ENCODE assay signal across 8 mouse cellular contexts in genomic region chr4:135854630-135855029, GRCm38 (mm10). TPM values are rescaled to one million over a fixed set of nuclear protein-coding genes. Genes with fewer than 3 reads are reported as not detected.
DNase-seq lines count a peak whose midpoint lies in the region; ATAC-seq and TF ChIP-seq lines count a peak whose summit lies in the region.

No protein-coding gene starts in this region.

- no peaks in the 10 kb centered on the region for H3K36me3 ChIP-seq in lung, embryonic 16.5 days (ENCODE audit: control insufficient read depth, insufficient read depth, low read length)
- peaks cover 10% of the 10 kb centered on the region for H3K36me3 ChIP-seq in liver, embryonic 12.5 days
- H3K36me3 ChIP-seq in stomach, embryonic 15.5 days = no peaks in the 10 kb centered on the region; the same call in 1 of the 2 replicates

- no peak for ATAC-seq in lung, embryonic 16.5 days (ENCODE audit: low read depth)
- no peak for ATAC-seq in liver, embryonic 12.5 days
- ATAC-seq in stomach, embryonic 15.5 days (ENCODE audit: insufficient read depth, low FRiP score, low read depth) = no peak

- peak; percentile 35 for DNase-seq in cerebellum, adult 9-10 months
- DNase-seq in cerebellum, adult 2 months = no peak
- DNase-seq in lung, adult 18-20 months = no peak
- DNase-seq in adrenal gland, adult 8-10 months = no peak
- DNase-seq in B cell, adult 2 months = no peak

- H3K4me2 ChIP-seq in lung, embryonic 16.5 days (ENCODE audit: low read depth, low read length) = peak overlapping the region; percentile 89
- H3K4me2 ChIP-seq in liver, embryonic 12.5 days = peak overlapping the region; percentile 77
- peak overlapping the region; percentile 80 for H3K4me2 ChIP-seq in stomach, embryonic 15.5 days

- TF ChIP-seq POLR2A in cerebellum, adult 2 months (IDR thresholded peaks at IDR 0.05; ENCODE audit: borderline replicate concordance, insufficient read depth, low read length) = no peak

- H3K27ac ChIP-seq in cerebellum, adult 2 months (ENCODE audit: insufficient read depth, low read length) = no peak overlapping the region
- H3K27ac ChIP-seq in lung, embryonic 16.5 days (ENCODE audit: low read length) = peak overlapping the region; percentile 99
- H3K27ac ChIP-seq in liver, embryonic 12.5 days = peak overlapping the region; percentile 98
- H3K27ac ChIP-seq in stomach, embryonic 15.5 days = peak overlapping the region; percentile 100; the same call in 1 of the 2 replicates

- H3K4me1 ChIP-seq in cerebellum, adult 2 months (ENCODE audit: control insufficient read depth, insufficient read depth, low read length) = peaks cover 5% of the 10 kb centered on the region
- peaks cover 23% of the 10 kb centered on the region for H3K4me1 ChIP-seq in lung, embryonic 16.5 days (replicated peaks; ENCODE audit: control insufficient read depth, insufficient read depth, low read length)
- H3K4me1 ChIP-seq in liver, embryonic 12.5 days = peaks cover 81% of the 10 kb centered on the region
- H3K4me1 ChIP-seq in stomach, embryonic 15.5 days = peaks cover 27% of the 10 kb centered on the region

- no peak for TF ChIP-seq CTCF in cerebellum, adult 2 months (IDR thresholded peaks at IDR 0.05; ENCODE audit: borderline replicate concordance, insufficient read depth, low read depth, low read length)

- H3K9me3 ChIP-seq in lung, embryonic 16.5 days (ENCODE audit: control insufficient read depth, low read length) = no peaks in the 10 kb centered on the region
- no peaks in the 10 kb centered on the region for H3K9me3 ChIP-seq in liver, embryonic 12.5 days (replicated peaks)
- no peaks in the 10 kb centered on the region for H3K9me3 ChIP-seq in stomach, embryonic 15.5 days

- H3K27me3 ChIP-seq in cerebellum, adult 2 months (ENCODE audit: control insufficient read depth, insufficient read depth, low read length) = no peaks in the 10 kb centered on the region
- H3K27me3 ChIP-seq in lung, embryonic 16.5 days (ENCODE audit: control insufficient read depth, insufficient read depth, low read depth, low read length) = no peaks in the 10 kb centered on the region
- no peaks in the 10 kb centered on the region for H3K27me3 ChIP-seq in liver, embryonic 12.5 days (replicated peaks)
- H3K27me3 ChIP-seq in stomach, embryonic 15.5 days (replicated peaks) = no peaks in the 10 kb centered on the region

- H3K9ac ChIP-seq in lung, embryonic 16.5 days (ENCODE audit: low read length) = peak overlapping the region; percentile 95
- peak overlapping the region; percentile 97 for H3K9ac ChIP-seq in liver, embryonic 12.5 days
- peak overlapping the region; percentile 73; the same call in 1 of the 2 replicates for H3K9ac ChIP-seq in stomach, embryonic 15.5 days

- 56% methylated on average over 11 of the region's 11 CpGs for WGBS in cerebellum, adult 2 months
- 58% methylated on average over 11 of the region's 11 CpGs for WGBS in lung, embryonic 16.5 days
- WGBS in liver, embryonic 12.5 days (ENCODE audit: insufficient replicate concordance) = 71% methylated on average over 11 of the region's 11 CpGs
- 71% methylated on average over 11 of the region's 11 CpGs for WGBS in stomach, embryonic 15.5 days

- H3K4me3 ChIP-seq in cerebellum, adult 2 months (replicated peaks; ENCODE audit: insufficient read depth, low read depth, low read length) = no peak overlapping the region
- H3K4me3 ChIP-seq in lung, embryonic 16.5 days (ENCODE audit: low read length) = peak overlapping the region; percentile 91
- H3K4me3 ChIP-seq in liver, embryonic 12.5 days = peak overlapping the region; percentile 96
- peak overlapping the region; percentile 90 for H3K4me3 ChIP-seq in stomach, embryonic 15.5 days (replicated peaks)

RNA-seq across cellular contexts. Expression of gene Srsf10, which starts 0.9 kb away (rescaled TPM):
- 54.7 and 61.5 TPM in 2 replicates for polyA plus RNA-seq in cerebellum, adult 2 months (2012; rRNA removed)
- 245 and 264 TPM in 2 replicates for polyA plus RNA-seq in lung, embryonic 16.5 days (2015; fragmentation: Nextera tagmentation; extraction: Ambion mirVana)
- 157 TPM in 2 replicates for polyA plus RNA-seq in liver, embryonic 12.5 days (2016; fragmentation: Nextera tagmentation; extraction: Ambion mirVana)
- 204 and 211 TPM in 2 replicates for polyA plus RNA-seq in stomach, embryonic 15.5 days (2015; fragmentation: Nextera tagmentation; extraction: Ambion mirVana)
- 100 to 1,000 TPM in 2 of 4 experiments, 10 to 100 TPM in 2; 93.3 to 127 (median 104) TPM for total RNA-seq in adrenal gland, adult 8-10 months (2022)

RNA-seq across cellular contexts. Expression of gene Pnrc2, which starts 19.0 kb away (rescaled TPM):
- polyA plus RNA-seq in cerebellum, adult 2 months (2012; rRNA removed) = 59.7 and 61.5 TPM in 2 replicates
- polyA plus RNA-seq in lung, embryonic 16.5 days (2015; fragmentation: Nextera tagmentation; extraction: Ambion mirVana) = 217 and 224 TPM in 2 replicates
- 91.1 and 98.9 TPM in 2 replicates for polyA plus RNA-seq in liver, embryonic 12.5 days (2016; fragmentation: Nextera tagmentation; extraction: Ambion mirVana)
- 172 and 178 TPM in 2 replicates for polyA plus RNA-seq in stomach, embryonic 15.5 days (2015; fragmentation: Nextera tagmentation; extraction: Ambion mirVana)
- 100 to 1,000 TPM; 106 to 163 (median 148) TPM for total RNA-seq in adrenal gland, adult 8-10 months (2022)

RNA-seq across cellular contexts. Expression of gene Cnr2, which starts 40.6 kb away (rescaled TPM):
- polyA plus RNA-seq in cerebellum, adult 2 months (2012; rRNA removed) = 0.05 and 0.06 TPM in 2 replicates
- polyA plus RNA-seq in lung, embryonic 16.5 days (2015; fragmentation: Nextera tagmentation; extraction: Ambion mirVana) = 1.3 TPM in 2 replicates
- polyA plus RNA-seq in liver, embryonic 12.5 days (2016; fragmentation: Nextera tagmentation; extraction: Ambion mirVana) = 3.9 and 4.3 TPM in 2 replicates
- 0.71 and 0.90 TPM in 2 replicates for polyA plus RNA-seq in stomach, embryonic 15.5 days (2015; fragmentation: Nextera tagmentation; extraction: Ambion mirVana)
- total RNA-seq in adrenal gland, adult 8-10 months (2022) = 1 to 10 TPM; 2.2 to 3.6 (median 2.8) TPM
